Mouse (Mus musculus): Measurements from ENCODE around the gene Ifnb1. TPM values are rescaled to one million over a fixed set of nuclear protein-coding genes. Genes with fewer than 3 reads are reported as not detected.

The Ifnb1 gene
- polyA plus RNA-seq, 3 experiments from 2014 or later, result not detected

DNA sequence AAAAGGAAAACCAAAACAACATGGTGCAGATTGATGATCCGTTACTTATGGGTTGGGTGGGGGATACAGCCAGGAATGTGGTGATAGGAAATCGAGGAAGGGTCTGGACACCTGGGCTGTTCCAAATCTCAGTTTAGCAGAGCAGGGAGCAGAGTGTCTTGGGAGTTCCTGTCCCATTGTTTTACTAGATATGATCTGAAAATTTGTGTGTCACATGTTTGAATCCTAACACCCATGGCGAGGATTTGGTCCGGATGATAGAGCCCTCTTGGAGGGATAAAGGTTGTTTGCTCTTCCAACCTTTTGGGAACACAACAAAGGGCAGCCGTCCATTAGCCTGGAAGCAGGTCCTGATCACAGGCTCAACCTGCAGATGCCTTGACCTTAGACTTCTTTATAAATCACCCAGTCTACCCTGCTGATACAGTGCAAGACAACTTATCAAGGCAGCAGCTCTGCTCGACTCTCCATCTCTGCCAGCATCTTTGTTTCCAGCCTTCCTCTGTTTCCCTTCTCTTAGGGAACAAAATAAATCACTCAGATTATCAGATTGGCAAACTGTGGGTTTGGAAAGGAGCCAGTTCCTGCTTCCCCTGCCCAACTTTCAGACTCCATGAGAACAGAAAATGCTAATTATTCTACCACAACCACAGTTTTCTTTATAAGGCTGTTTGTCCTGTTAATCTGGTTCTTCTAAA is 26.1 kb downstream of the Ifnb1 start:
- no peak for ATAC-seq

DNA sequence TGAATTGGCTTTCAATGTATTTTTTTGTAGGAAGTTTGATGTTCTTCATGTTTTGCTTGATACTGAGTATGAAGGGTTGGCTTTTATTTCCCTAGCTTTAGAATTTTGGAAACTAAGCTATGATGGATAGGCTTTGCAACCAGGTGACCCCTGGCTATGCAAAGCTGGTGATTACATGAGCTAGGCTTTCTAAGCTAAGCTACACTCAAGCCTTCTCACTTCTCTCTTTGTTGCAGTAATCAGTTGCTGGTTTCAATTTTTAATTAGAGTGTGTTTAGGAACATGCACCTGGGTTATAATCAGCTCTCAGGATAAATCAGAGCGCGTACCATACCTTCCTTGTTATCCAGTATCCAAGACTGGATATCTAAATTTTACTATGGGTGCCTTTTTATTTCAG is 33.0 kb downstream of the Ifnb1 start:
- ATAC-seq, result no peak

DNA sequence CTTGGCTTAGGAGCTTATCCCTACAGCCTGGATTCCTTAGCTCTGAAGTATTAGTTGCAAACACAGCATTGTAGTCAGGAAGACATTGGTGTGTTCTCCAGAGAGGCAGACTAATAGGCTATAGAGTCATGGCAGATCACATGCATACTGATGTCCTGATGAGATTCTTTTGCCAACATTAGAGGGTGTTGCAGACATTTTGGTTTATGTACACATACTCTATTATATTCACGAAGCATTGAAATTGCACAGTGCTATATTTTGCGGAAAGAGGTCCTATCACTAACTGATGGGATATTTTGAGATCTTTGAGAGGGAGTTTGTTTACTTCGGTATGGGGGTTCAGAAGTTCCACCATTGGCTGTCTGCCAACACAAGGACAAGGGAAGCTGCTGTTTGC is 34.5 kb downstream of the Ifnb1 start:
- ATAC-seq, result no peak

DNA sequence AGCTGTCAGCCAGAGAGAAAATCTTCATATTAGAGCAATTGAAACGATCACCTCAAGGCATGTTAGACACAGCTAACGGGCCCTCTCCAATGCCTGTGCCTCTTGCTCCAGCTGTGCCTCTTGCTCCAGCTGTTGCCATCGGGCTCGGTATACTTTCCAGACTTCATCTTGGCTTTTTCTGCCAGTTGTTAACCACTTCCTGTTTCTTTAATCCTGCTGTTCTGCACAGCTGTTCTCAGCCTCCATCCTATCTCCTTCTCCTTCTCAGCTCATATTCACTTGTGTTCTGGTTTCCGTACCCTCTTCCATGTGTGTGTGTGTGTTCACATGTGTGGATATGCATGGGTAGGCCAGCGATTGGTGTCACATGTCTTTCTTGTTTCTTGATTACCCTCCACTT is 42.4 kb downstream of the Ifnb1 start:
- no peak for ATAC-seq

DNA sequence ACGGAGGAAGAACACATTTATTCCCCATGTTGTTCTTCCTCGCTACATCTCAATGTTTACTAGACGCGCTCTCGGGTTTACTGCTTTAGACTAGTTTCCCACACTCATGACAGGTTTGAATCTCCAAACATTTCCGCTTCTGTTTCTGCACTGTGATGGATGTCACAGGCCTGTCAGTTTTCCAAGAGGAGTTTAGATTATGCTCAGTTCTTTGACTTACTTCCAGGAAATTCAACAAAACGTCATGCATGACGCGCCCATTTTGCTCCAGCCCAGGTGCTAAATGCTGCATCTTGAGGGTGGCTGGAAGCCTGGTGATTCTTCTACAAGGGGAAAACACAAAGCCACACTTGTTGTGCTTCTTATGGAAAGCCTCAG is 43.8 kb downstream of the Ifnb1 start:
- no peak for ATAC-seq

DNA sequence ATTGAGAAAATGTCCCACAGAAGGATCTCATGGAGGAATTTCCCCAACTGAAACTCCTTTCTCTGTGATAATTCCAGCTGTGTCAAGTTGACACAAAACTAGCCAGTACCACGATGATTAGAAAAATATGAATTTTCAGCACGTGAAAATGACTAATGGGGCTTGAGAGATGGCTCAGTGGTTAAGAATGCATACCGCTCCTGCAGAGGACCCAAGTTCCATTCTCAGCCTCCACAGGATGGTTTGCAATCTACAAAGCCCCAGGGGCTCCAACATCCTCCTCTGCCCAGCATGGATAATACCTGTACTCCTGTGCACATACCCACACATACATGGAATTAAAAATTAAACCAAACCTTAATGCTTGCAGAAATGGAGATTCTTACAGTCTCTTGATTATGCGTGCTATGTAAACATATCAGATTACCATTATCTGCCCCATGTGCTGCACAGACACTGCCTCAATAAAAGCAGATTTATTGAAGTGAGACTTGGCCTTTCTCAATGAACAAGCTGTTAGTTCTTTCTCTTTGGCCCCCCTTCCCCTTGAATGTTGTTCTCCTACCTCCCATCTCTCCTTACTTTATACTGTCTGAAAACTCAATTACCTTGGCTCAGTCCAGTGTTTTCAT is 44.3 kb downstream of the Ifnb1 start:
- no peak for ATAC-seq

DNA sequence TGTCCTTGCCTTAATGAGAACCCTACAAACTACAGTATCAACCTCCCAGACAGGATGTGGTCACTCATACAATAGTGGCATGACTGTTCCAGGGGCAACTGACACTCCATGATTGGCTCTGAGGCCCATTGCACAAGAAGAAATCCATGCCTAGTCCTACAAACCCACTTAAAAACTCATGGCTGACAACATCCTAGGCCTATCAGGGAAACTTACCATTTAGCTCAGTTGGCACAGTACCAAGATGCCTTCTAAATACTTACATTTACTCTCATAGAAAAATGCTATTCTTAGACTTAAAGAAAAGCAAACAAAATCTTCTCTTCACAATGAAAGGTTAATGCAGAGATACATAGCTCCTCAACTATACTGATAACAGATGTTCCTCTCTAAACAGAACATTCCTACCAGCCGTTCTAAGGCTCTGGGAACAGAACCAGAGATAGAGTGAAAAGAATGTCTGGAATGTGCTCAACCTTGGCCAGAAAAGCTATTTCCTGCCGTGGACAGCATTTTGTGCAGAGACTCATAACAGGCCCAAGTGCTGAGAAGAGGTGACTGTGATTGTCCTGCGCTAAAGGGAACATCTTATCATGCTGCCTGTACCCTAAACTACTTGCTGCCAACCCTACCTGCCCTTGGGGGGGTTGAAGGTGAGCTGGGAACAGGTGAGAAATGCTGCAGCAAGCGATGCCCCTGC is 45.9 kb downstream of the Ifnb1 start:
- ATAC-seq, result no peak

DNA sequence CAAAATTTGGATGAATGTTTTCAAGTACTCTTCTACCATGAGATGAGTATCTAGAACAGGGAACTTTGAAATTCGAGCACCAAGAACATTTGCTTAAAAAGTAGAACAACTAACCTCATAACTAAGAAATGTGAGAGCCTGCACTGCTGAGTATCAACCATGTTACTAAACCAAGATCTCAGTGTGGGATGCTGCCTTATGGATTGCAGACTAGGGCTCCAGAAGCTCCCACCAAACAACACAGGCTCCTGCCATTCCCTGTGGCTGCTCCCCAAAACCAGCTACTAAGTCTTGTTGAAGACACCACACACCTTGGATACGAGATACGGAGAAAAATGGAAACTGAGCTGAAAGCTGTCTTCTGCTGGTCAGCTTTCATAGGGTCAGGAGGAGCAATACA is 46.5 kb downstream of the Ifnb1 start:
- no peak for ATAC-seq

Other genes with a start within 250 kb of the Ifnb1 start
- under 1 TPM; 0.15 to 0.31 (median 0.21) TPM for gene Hacd4, start 83.8 kb downstream of the Ifnb1 start, polyA plus RNA-seq (2017; shearing (Covaris generic))
- gene Ifna15, start 35.5 kb upstream of the Ifnb1 start, polyA plus RNA-seq (2017; shearing (Covaris generic)), result not detected
- gene Ifna14, start 49.0 kb upstream of the Ifnb1 start, polyA plus RNA-seq (2017; shearing (Covaris generic)), result not detected
- not detected for gene Ifna9, start 69.6 kb upstream of the Ifnb1 start, polyA plus RNA-seq (2017; shearing (Covaris generic))
- gene Ifna12, start 80.6 kb upstream of the Ifnb1 start, polyA plus RNA-seq (2017; shearing (Covaris generic)), result not detected
- gene C87499, start 111.6 kb upstream of the Ifnb1 start, polyA plus RNA-seq (2017; shearing (Covaris generic)), result not detected
- not detected for gene Ifna13, start 121.7 kb upstream of the Ifnb1 start, polyA plus RNA-seq (2017; shearing (Covaris generic))
- gene Ifna16, start 154.2 kb upstream of the Ifnb1 start, polyA plus RNA-seq (2017; shearing (Covaris generic)), result not detected
- gene Ifna2, start 161.1 kb upstream of the Ifnb1 start, polyA plus RNA-seq (2017; shearing (Covaris generic)), result not detected
- gene Ifnab, start 168.6 kb upstream of the Ifnb1 start, polyA plus RNA-seq (2017; shearing (Covaris generic)), result not detected
- gene Gm26566, start 199.0 kb upstream of the Ifnb1 start, polyA plus RNA-seq (2017; shearing (Covaris generic)), result not detected
- 10 to 100 TPM; 34.2 to 37.3 (median 35.5) TPM for gene Klhl9, start 199.7 kb upstream of the Ifnb1 start, polyA plus RNA-seq (2017; shearing (Covaris generic))
- not detected for gene Gm13271, start 232.1 kb upstream of the Ifnb1 start, polyA plus RNA-seq (2017; shearing (Covaris generic))
- not detected for gene Gm13283, start 237.3 kb upstream of the Ifnb1 start, polyA plus RNA-seq (2017; shearing (Covaris generic))